Mouse (Mus musculus) bone marrow, adult 2 months (tissue): Measurements from ENCODE around the gene Bicdl2. TPM values are rescaled to one million over a fixed set of nuclear protein-coding genes. Genes with fewer than 3 reads are reported as not detected.

Experiments
- H3K27ac ChIP-seq: fragments of 200-500 bp; 2 replicates; pipeline ENCODE4 v1.5.1; 2012; ENCODE audit warnings: low read depth, mild to moderate bottlenecking, control low read depth, inconsistent platforms, low read length; ENCODE audit not compliant: control insufficient read depth, poor library complexity, insufficient read depth
- H3K4me1 ChIP-seq: fragments of 200-500 bp; 2 replicates; pipeline ENCODE4 v1.6.1; 2011; ENCODE audit warnings: low read length; ENCODE audit not compliant: control insufficient read depth, insufficient read depth
- H3K4me3 ChIP-seq: fragments of 200-500 bp; replicated peaks from 2 replicates; pipeline ENCODE3; 2011; ENCODE audit warnings: mild to moderate bottlenecking, low read depth, low read length, control low read depth; ENCODE audit not compliant: control insufficient read depth
- CTCF ChIP-seq: fragments of 200-500 bp; IDR thresholded peaks from 2 replicates; pipeline ENCODE4 v1.5.1; 2011; ENCODE audit warnings: low read length, control low read depth; ENCODE audit not compliant: control insufficient read depth, insufficient read depth
- POLR2A ChIP-seq: fragments of 200-500 bp; IDR thresholded peaks from 2 replicates; pipeline ENCODE4 v1.6.1; 2011; ENCODE audit warnings: low read depth, mild to moderate bottlenecking, control low read depth, low read length, borderline replicate concordance; ENCODE audit not compliant: control insufficient read depth
- WGBS: fragments of 180-500 bp; shearing (Covaris S2); methylation state at CpG from one replicate; pipeline ENCODE4 v1.1.7; 2018; 5-methylcytosine and 5-hydroxymethylcytosine counted together
- polyA plus RNA-seq: library from polyadenylated mRNA; stranded (reverse); fragments of >200 nt; gene quantifications from 2 replicates; pipeline ENCODE4 v1.2.4, GENCODE M21; 2011; ENCODE audit warnings: low replicate concordance; ENCODE audit not compliant: missing spikeins, insufficient read depth, insufficient read length

Gene Bicdl2
- polyA plus RNA-seq, 1 experiment, result 2.2 TPM

DNA sequence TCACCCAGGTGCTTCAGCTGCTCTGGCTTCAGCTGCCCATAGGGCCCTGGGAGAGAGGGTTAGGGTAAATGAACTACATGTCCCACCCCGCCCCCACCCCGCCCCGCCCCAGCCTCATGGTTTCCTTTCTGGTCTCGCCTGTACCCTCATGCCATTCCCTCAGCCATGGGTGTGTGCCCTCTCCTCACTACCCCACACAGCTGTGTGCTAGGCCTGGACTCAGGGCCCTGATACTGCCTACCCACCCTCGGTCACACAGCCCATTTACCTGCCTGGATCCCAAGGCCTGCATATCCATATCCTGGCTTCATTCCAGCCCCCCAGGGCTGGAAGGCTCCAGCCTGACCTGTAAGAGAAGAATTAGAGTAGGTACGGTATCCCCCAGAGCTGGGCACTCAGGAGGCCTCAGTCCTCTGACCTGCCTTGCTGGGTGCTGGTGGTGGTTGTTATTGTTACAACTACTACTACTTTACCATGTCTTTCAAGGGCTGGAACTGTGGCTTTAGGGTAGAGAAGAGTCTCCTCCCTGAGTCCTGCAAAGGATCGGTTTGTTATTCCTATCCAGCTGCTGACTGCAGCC lies 45.3 kb downstream of the Bicdl2 start:
- no peaks in the 10 kb centered on the region for H3K4me1 ChIP-seq
- 76% methylated on average over 7 of the region's 7 CpGs for WGBS
- TF ChIP-seq POLR2A (no peak), CTCF (no peak)
- no peak overlapping the region for H3K4me3 ChIP-seq
- no peak overlapping the region for H3K27ac ChIP-seq

DNA sequence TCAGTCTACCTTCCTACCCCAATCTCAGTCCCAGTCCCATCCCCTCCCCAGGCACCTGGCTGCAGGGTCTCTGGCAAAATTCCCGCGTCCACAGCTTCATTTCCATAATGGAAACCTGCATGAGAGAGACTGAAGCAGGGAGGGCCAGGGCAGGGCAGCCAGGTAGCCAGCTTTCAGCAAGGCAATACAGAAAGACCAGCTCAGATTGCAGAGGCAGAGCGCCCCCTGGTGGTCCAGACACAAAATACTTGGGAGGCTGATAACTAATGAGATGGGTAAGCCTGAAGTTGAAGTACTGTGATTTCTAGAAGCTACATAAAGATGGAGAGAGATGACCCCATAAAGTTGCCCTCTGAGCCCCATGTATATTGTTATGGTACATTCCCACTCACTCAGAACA lies 45.9 kb downstream of the Bicdl2 start:
- Histone ChIP-seq H3K4me1 (no peaks in the 10 kb centered on the region), H3K4me3 (no peak overlapping the region), H3K27ac (no peak overlapping the region)
- WGBS, result 2% methylated on average over 3 of the region's 3 CpGs
- TF ChIP-seq POLR2A (no peak), CTCF (peak; percentile 91)

DNA sequence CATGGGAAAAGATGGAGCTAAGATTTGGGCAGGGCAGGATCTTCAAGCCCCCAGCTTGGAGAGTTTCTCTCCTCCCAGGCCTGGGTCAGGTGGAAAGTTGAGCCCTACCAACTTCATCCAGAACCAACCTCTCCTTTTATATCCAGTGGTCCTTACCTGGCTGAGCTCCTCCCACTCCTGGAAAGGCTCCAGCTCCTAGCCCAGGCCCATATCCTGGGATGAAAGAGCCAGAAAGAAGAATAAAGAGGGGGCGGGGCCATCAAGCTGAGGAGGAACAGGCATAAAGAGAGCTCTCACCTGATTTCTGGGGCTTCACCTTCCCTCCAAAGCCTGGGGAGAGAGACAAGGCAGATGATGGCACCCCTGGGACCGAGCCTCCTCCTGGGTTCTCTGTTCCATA lies 56.7 kb downstream of the Bicdl2 start:
- WGBS, result 64% methylated on average over 2 of the region's 2 CpGs
- no peak for TF ChIP-seq CTCF
- TF ChIP-seq POLR2A, result no peak
- H3K4me3 ChIP-seq, result no peak overlapping the region
- no peaks in the 10 kb centered on the region for H3K4me1 ChIP-seq
- H3K27ac ChIP-seq, result no peak overlapping the region

Other genes starting within 250 kb of the Bicdl2 start
- not detected in 2 replicates for gene Vmn2r117, start 180.8 kb upstream of the Bicdl2 start, polyA plus RNA-seq
- 3.6 and 4.3 TPM in 2 replicates for gene Zfp213, start 96.3 kb upstream of the Bicdl2 start, polyA plus RNA-seq
- not detected in 2 replicates for gene Zfp13, start 61.0 kb upstream of the Bicdl2 start, polyA plus RNA-seq
- gene Zscan10, start 59.6 kb upstream of the Bicdl2 start, polyA plus RNA-seq, result 4.2 TPM in 1 of 2 replicates, not detected in the other
- gene Mmp25, start 15.2 kb upstream of the Bicdl2 start, polyA plus RNA-seq, result 4.8 and 18.0 TPM in 2 replicates
- 28.3 and 54.3 TPM in 2 replicates for gene Hcfc1r1, start 13.1 kb downstream of the Bicdl2 start, polyA plus RNA-seq
- gene Thoc6, start 13.4 kb downstream of the Bicdl2 start, polyA plus RNA-seq, result 15.1 and 27.9 TPM in 2 replicates
- gene Tnfrsf12a, start 17.0 kb downstream of the Bicdl2 start, polyA plus RNA-seq, result 18.0 TPM in 1 of 2 replicates, not detected in the other
- gene Cldn6, start 18.7 kb downstream of the Bicdl2 start, polyA plus RNA-seq, result 4.2 TPM in 1 of 2 replicates, not detected in the other
- gene Cldn9, start 23.5 kb downstream of the Bicdl2 start, polyA plus RNA-seq, result not detected in 2 replicates
- 0.90 and 3.5 TPM in 2 replicates for gene 1520401A03Rik, start 62.3 kb downstream of the Bicdl2 start, polyA plus RNA-seq
- gene Pkmyt1, start 65.8 kb downstream of the Bicdl2 start, polyA plus RNA-seq, result 48.5 and 85.5 TPM in 2 replicates
- 6.4 and 8.1 TPM in 2 replicates for gene Paqr4, start 80.4 kb downstream of the Bicdl2 start, polyA plus RNA-seq
- gene Kremen2, start 85.3 kb downstream of the Bicdl2 start, polyA plus RNA-seq, result not detected in 2 replicates
- 5.5 and 11.2 TPM in 2 replicates for gene Flywch1, start 111.1 kb downstream of the Bicdl2 start, polyA plus RNA-seq
- not detected in 2 replicates for gene Flywch2, start 125.6 kb downstream of the Bicdl2 start, polyA plus RNA-seq
- gene Srrm2, start 130.0 kb downstream of the Bicdl2 start, polyA plus RNA-seq, result 328 and 487 TPM in 2 replicates
- gene Elob, start 168.6 kb downstream of the Bicdl2 start, polyA plus RNA-seq, result 185 and 239 TPM in 2 replicates
- not detected in 2 replicates for gene Prss33, start 175.6 kb downstream of the Bicdl2 start, polyA plus RNA-seq
- not detected in 2 replicates for gene Prss32, start 183.3 kb downstream of the Bicdl2 start, polyA plus RNA-seq
- not detected in 2 replicates for gene Prss41, start 183.7 kb downstream of the Bicdl2 start, polyA plus RNA-seq
- gene Prss21, start 207.6 kb downstream of the Bicdl2 start, polyA plus RNA-seq, result not detected in 2 replicates
- gene Dcpp1, start 220.4 kb downstream of the Bicdl2 start, polyA plus RNA-seq, result not detected in 2 replicates
- not detected in 2 replicates for gene Dcpp2, start 220.4 kb downstream of the Bicdl2 start, polyA plus RNA-seq